In genomic region chr12:89513759-89514158, GRCm38 (mm10) we compare ENCODE assay signal across 8 mouse cellular contexts.
A peak's percentile ranks its signal among the peaks of the same experiment; 100 is the strongest.
DNase-seq lines count a peak whose midpoint lies in the region; ATAC-seq lines count a peak whose summit lies in the region.

No protein-coding gene starts in this region.

- no peaks in the 10 kb centered on the region for H3K36me3 ChIP-seq in neural tube, embryonic 15.5 days

- intact Hi-C loops in left cerebral cortex, postnatal 4 days (cut with DNase I), result no loop called here
- intact Hi-C loops in gastrocnemius, postnatal 36 days (cut with DNase I), result no loop called here

- DNase-seq in neural tube, embryonic 10.5 days (ENCODE audit: extremely low spot score, low spot score), result peak; percentile 39
- DNase-seq in adrenal gland, postnatal 10 days, result peak; percentile 48
- DNase-seq in embryo, embryonic 11.5 days (ENCODE audit: low read depth, low spot score), result peak; percentile 56
- peak; percentile 57 for DNase-seq in induced T-regulatory cell, adult 2 months (ENCODE audit: low read depth)
- DNase-seq in left cerebral cortex, postnatal 4 days, result peak; percentile 51
- peak; percentile 59 to 64 for DNase-seq in right cerebral cortex, postnatal 10 days (ENCODE audit: low spot score in 2 of 2)
- no peak for DNase-seq in gastrocnemius, postnatal 36 days

- no peak overlapping the region for H3K4me3 ChIP-seq in neural tube, embryonic 15.5 days (replicated peaks)

- H3K27me3 ChIP-seq in neural tube, embryonic 15.5 days (replicated peaks), result no peaks in the 10 kb centered on the region

- H3K27ac ChIP-seq in neural tube, embryonic 15.5 days (replicated peaks), result no peak overlapping the region

- no peaks in the 10 kb centered on the region for H3K4me1 ChIP-seq in neural tube, embryonic 15.5 days

- no peak for ATAC-seq in neural tube, embryonic 15.5 days (ENCODE audit: low FRiP score)

- 45% methylated on average over 7 of the region's 7 CpGs for WGBS in neural tube, embryonic 15.5 days

- no peaks in the 10 kb centered on the region for H3K9me3 ChIP-seq in neural tube, embryonic 15.5 days (replicated peaks)

- H3K4me2 ChIP-seq in neural tube, embryonic 15.5 days, result no peak overlapping the region

- no peak overlapping the region for H3K9ac ChIP-seq in neural tube, embryonic 15.5 days (replicated peaks)

Comparison
In these comparisons a context has a peak if more than half of its experiments do, and no peak if none do; other contexts are left out.
1. DNase-seq: peak in neural tube, embryonic 10.5 days (single experiment), adrenal gland, postnatal 10 days (single experiment), embryo, embryonic 11.5 days (single experiment), induced T-regulatory cell, adult 2 months (single experiment), left cerebral cortex, postnatal 4 days (single experiment) and right cerebral cortex, postnatal 10 days (2 of 2); none in gastrocnemius, postnatal 36 days (0 of 2).